Mouse (Mus musculus): ENCODE results near the gene Fos.
A peak's percentile ranks its signal among the peaks of the same experiment; 100 is the strongest.

Gene Fos

GRCm38 (mm10) chr12:85489232-85489886, 15.7 kb downstream of the Fos start:
- no peak for DNase-seq

GRCm38 (mm10) chr12:85490096-85490820, 16.6 kb downstream of the Fos start:
- DNase-seq, result no peak

- DNase-seq, result no peak
These were observed 17.3 kb downstream of the Fos start for GRCm38 (mm10) chr12:85490991-85491390.

- DNase-seq, result peak; percentile 76 to 81
These were observed 18.5 kb downstream of the Fos start for GRCm38 (mm10) chr12:85492084-85492645.

- no peak for DNase-seq
These were observed 22.6 kb downstream of the Fos start for GRCm38 (mm10) chr12:85496336-85496735.

GRCm38 (mm10) chr12:85496755-85497154, 23.1 kb downstream of the Fos start:
- peak; percentile 80 to 84 for DNase-seq

- no peak for DNase-seq
These were observed 23.8 kb downstream of the Fos start for GRCm38 (mm10) chr12:85497310-85498135.

GRCm38 (mm10) chr12:85499001-85499400, 25.3 kb downstream of the Fos start:
- DNase-seq, result no peak

GRCm38 (mm10) chr12:85502682-85503081, 29.0 kb downstream of the Fos start:
- no peak for DNase-seq

- DNase-seq, result peak in 1 of 2 experiments; percentile 51
These were observed 34.5 kb downstream of the Fos start for GRCm38 (mm10) chr12:85508235-85508634.

- no peak for DNase-seq
These were observed 36.3 kb downstream of the Fos start for GRCm38 (mm10) chr12:85510013-85510412.

- DNase-seq, result no peak
These were observed 40.2 kb downstream of the Fos start for GRCm38 (mm10) chr12:85513789-85514447.

- no peak for DNase-seq
These were observed 41.3 kb downstream of the Fos start for GRCm38 (mm10) chr12:85514958-85515357.

GRCm38 (mm10) chr12:85515865-85516264, 42.2 kb downstream of the Fos start:
- DNase-seq, result no peak

- no peak for DNase-seq
These were observed 43.6 kb downstream of the Fos start for GRCm38 (mm10) chr12:85517339-85517738.

- no peak for DNase-seq
These were observed 44.3 kb downstream of the Fos start for GRCm38 (mm10) chr12:85518009-85518408.

GRCm38 (mm10) chr12:85519553-85519952, 45.9 kb downstream of the Fos start:
- no peak for DNase-seq

GRCm38 (mm10) chr12:85521101-85521500, 47.4 kb downstream of the Fos start:
- DNase-seq, result no peak

- no peak for DNase-seq
These were observed 48.0 kb downstream of the Fos start for GRCm38 (mm10) chr12:85521673-85522072.

- DNase-seq, result peak in 1 of 2 experiments; percentile 41
These were observed 49.1 kb downstream of the Fos start for GRCm38 (mm10) chr12:85522631-85523388.

- DNase-seq, result peak; percentile 30 to 42
These were observed 49.9 kb downstream of the Fos start for GRCm38 (mm10) chr12:85523421-85524192.
